Mouse (Mus musculus) embryonic fibroblast, embryonic 13.5 days (primary cell): ENCODE results near the gene Chrm1.
A peak's percentile ranks its signal among the peaks of the same experiment; 100 is the strongest.

Experiments
- CTCF ChIP-seq: IDR thresholded peaks from 2 replicates; pipeline ENCODE4 v1.5.1; 2011; ENCODE audit warnings: mild to moderate bottlenecking, control low read depth, low read length, moderate library complexity, borderline replicate concordance; ENCODE audit not compliant: insufficient read depth
- POLR2A ChIP-seq: IDR thresholded peaks from 2 replicates; pipeline ENCODE4 v1.6.1; 2011; ENCODE audit warnings: low read depth, mild to moderate bottlenecking, control low read depth, low read length, moderate library complexity

DNA sequence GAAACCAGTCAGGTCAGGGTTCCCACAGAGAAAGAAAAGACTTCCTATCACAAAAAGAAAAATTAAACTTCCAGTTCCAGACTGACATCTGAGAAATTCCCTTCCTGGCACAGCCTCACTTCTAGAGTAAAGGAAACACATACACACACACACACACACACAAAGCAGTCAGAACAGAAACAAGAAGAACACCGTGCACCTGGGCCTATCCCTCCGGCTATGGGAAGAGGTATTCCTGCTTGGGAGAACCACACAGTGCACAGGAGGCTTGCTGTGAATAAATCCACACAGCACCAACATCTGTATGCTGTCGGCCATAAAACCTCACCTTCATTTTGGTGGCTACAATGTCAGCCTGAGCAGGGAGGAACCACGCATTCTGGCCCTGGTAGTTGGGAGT, 47.9 kb downstream of the Chrm1 start:
- peak; percentile 53 for TF ChIP-seq POLR2A
- TF ChIP-seq CTCF = no peak
